Mouse (Mus musculus) hindbrain, embryonic 16.5 days (tissue): ENCODE data around the gene Ehmt2. TPM values are rescaled to one million over a fixed set of nuclear protein-coding genes. Genes with fewer than 3 reads are reported as not detected.
A peak's percentile ranks its signal among the peaks of the same experiment; 100 is the strongest.

Source experiments
- ATAC-seq: fragments of 200-750 bp; cut with Nextera tagmentation; 2 replicates; pipeline ENCODE4 v1.8.0; 2017; ENCODE audit warnings: moderate TSS enrichment, moderate library complexity
- H3K27ac ChIP-seq: fragments of 300-500 bp; sonication (generic); 2 replicates; pipeline ENCODE4 v1.5.1; 2014; ENCODE audit warnings: low read depth, mild to moderate bottlenecking, control low read depth, low read length, moderate library complexity
- H3K27me3 ChIP-seq: fragments of 300-500 bp; sonication (generic); replicated peaks from 2 replicates; pipeline ENCODE4 v1.6.1; 2014; ENCODE audit warnings: low read length; ENCODE audit not compliant: control insufficient read depth, insufficient read depth
- H3K36me3 ChIP-seq: fragments of 300-500 bp; sonication (generic); 2 replicates; pipeline ENCODE4 v1.6.1; 2014; ENCODE audit warnings: mild to moderate bottlenecking, low read length, moderate library complexity, mixed read lengths; ENCODE audit not compliant: control insufficient read depth, insufficient read depth
- H3K4me1 ChIP-seq: fragments of 300-500 bp; sonication (generic); 2 replicates; pipeline ENCODE4 v1.6.1; 2014; ENCODE audit warnings: low read depth, low read length; ENCODE audit not compliant: control insufficient read depth, insufficient read depth
- H3K4me2 ChIP-seq: fragments of 300-500 bp; sonication (generic); 2 replicates; pipeline ENCODE4 v1.6.1; 2014; ENCODE audit warnings: mild to moderate bottlenecking, low read length, control low read depth, moderate library complexity
- H3K4me3 ChIP-seq: fragments of 300-500 bp; sonication (generic); 2 replicates; pipeline ENCODE4 v1.5.1; 2014; ENCODE audit warnings: mild to moderate bottlenecking, low read length, control low read depth, moderate library complexity
- H3K9ac ChIP-seq: fragments of 300-500 bp; sonication (generic); 2 replicates; pipeline ENCODE4 v1.6.1; 2014; ENCODE audit warnings: low read depth, mild to moderate bottlenecking, control low read depth, low read length, moderate library complexity
- H3K9me3 ChIP-seq: fragments of 300-500 bp; sonication (generic); 2 replicates; pipeline ENCODE4 v1.6.1; 2014; ENCODE audit warnings: mild to moderate bottlenecking, low read length, moderate library complexity; ENCODE audit not compliant: control insufficient read depth
- WGBS: fragments of 180-500 bp; shearing (Covaris S2); extraction: QIAGEN DNeasy Blood & Tissue Kit; methylation state at CpG from one replicate; pipeline ENCODE4 v1.1.7; 2014; 5-methylcytosine and 5-hydroxymethylcytosine counted together
- polyA plus RNA-seq: library from polyadenylated mRNA; unstranded; fragments of >200 nt; fragmentation: Nextera tagmentation; extraction: Ambion mirVana; gene quantifications from 2 replicates; pipeline ENCODE4 v1.2.1, GENCODE M21; 2015

The Ehmt2 gene
- polyA plus RNA-seq, 1 experiment from 2014 or later = 81.9 TPM

DNA sequence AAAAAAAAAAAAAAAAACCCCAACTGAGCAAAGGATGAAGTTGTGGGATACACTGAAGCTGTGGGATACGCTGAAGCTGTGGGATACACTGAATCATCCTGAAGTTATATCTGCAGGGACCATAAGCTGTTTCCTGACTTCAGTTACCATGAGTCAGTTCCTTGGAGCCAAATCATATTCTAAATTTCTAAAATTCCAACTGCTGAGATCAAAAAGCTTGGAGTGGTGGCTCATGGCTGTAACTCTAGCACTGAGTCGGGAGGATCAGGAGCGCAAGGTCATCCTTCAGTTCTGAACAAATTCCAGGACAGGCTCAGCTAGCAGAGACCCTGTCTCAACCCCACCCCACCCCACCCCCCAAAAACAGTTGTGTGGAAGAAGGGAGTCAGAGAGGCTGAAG is 12.7 kb upstream of the Ehmt2 start:
- Histone ChIP-seq H3K9ac (no peak overlapping the region), H3K4me1 (no peaks in the 10 kb centered on the region), H3K27ac (no peak overlapping the region), H3K27me3 (no peaks in the 10 kb centered on the region), H3K4me3 (no peak overlapping the region), H3K4me2 (no peak overlapping the region), H3K36me3 (no peaks in the 10 kb centered on the region), H3K9me3 (no peaks in the 10 kb centered on the region)
- 91% methylated on average over 3 of the region's 3 CpGs for WGBS
- ATAC-seq = no peak

DNA sequence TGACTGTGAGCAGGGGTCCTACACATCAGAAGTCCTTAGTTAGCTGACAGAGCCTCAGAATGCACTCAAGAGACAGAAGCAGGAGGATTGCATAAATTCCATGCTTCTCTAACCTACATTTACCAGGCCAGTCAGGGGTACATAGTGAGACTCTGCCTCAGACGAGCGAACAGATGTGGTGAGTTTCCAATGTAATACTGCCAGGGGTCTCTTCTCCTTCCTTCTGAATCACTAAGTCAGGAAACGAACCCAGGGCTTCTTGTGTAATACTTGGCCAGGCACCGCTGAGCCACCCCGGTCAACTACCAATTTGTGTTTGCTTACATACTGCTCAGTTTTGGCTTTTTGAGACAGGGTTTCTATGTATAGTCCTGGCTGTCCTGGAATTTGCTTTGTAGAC is 10.3 kb upstream of the Ehmt2 start:
- WGBS = 89% methylated on average over 5 of the region's 5 CpGs
- H3K27me3 ChIP-seq = no peaks in the 10 kb centered on the region
- no peak overlapping the region for H3K9ac ChIP-seq
- H3K4me3 ChIP-seq = no peak overlapping the region
- H3K27ac ChIP-seq = no peak overlapping the region
- H3K36me3 ChIP-seq = no peaks in the 10 kb centered on the region
- no peak for ATAC-seq
- no peaks in the 10 kb centered on the region for H3K9me3 ChIP-seq
- no peak overlapping the region for H3K4me2 ChIP-seq
- no peaks in the 10 kb centered on the region for H3K4me1 ChIP-seq

DNA sequence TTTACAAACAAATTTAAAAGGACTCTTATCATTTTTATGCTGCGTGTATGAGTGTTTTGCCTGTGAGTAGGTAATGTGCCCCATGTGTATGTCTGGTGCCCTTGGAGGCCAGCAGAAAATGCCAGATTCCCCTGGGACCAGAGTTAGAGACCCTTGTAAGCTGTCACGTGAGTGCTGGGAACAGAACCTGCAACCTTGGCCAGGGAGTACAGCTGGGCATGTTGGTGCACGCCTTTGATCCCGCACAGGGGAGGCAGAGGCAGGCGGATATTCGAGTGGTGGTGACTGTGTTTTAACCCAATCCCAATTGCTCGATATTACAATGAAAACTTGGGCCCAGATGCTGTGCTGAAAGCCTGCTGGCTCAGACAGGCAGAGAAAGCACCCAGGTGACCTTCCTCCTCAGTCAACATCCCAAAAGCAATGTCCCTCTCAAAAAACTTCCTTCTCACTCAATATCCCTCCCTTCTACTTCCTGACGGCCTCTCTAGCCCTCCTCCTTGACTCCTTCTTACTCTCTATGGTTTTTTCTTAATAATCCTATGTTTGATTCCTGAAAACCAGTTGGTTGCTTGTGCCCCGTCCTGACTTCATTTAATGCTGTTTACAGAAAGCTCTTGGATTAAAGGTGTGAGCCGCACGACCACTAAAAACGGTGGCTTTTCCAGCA is 8.1 kb upstream of the Ehmt2 start:
- Histone ChIP-seq H3K4me1 (peaks cover 3% of the 10 kb centered on the region), H3K9ac (no peak overlapping the region), H3K4me2 (no peak overlapping the region), H3K27me3 (no peaks in the 10 kb centered on the region), H3K36me3 (no peaks in the 10 kb centered on the region), H3K27ac (no peak overlapping the region), H3K4me3 (no peak overlapping the region), H3K9me3 (no peaks in the 10 kb centered on the region)
- no peak for ATAC-seq
- 86% methylated on average over 12 of the region's 12 CpGs for WGBS

DNA sequence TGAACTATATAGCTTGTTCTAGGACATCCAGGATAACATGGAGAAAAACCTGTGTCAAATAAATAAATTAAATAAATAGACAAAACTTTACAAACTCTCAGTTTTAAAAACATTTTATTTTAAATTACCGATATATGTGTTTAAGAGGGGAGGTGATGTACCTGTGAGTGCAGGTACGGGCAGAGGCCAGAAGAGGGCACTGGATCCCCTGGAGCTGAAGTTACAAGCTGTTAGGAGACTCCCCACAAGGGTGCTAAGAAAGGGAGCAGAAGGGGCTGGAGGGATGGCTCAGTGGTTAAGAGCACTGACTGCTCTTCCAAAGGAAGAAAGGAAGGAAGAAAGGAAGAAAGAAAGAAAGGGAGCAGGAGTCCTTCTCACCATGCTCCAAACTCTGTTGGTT is 6.9 kb upstream of the Ehmt2 start:
- Histone ChIP-seq H3K9me3 (no peaks in the 10 kb centered on the region), H3K27me3 (no peaks in the 10 kb centered on the region), H3K4me1 (peaks cover 15% of the 10 kb centered on the region), H3K9ac (no peak overlapping the region), H3K4me2 (no peak overlapping the region), H3K36me3 (peaks cover 2% of the 10 kb centered on the region; the same call in 1 of the 2 replicates), H3K4me3 (no peak overlapping the region), H3K27ac (no peak overlapping the region)
- WGBS = 96% methylated on average over 2 of the region's 2 CpGs
- ATAC-seq = no peak

DNA sequence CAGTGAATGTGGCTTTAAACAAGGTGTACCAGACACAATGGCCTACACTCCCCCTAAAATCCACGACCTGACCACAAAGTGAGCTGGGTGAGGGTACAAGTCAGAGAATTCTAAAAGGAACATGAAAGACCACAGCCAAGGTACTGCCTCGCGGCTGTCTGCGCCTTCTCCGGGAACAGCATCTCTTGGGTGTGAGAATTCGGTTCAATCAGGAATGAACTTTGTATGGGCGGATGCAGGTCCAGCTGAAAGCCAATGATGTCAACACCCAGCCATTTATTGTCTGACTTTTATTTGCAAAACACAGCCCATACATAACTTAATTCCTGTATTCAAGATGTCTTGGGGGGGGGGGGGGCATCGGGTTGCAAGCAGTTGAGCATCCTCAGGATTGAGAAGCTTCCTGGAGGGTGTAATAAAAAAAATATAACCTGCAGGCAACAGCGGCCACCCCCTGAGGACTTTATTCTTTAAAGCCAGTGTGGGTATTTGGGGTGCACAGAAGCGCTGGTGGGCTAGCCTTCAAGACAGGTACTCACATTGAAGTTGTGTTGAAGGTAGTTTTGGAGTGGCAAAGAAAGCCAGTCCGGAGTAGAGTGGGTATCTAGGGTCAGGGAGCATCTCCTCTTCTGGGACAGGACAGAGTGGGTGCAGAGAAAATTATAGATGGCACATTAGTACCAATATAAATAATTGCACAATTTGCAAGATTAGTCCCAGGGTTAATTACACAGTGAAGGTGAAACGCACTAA is 5.0 kb upstream of the Ehmt2 start:
- H3K36me3 ChIP-seq = peaks cover 3% of the 10 kb centered on the region; the same call in 1 of the 2 replicates
- H3K4me1 ChIP-seq = peaks cover 29% of the 10 kb centered on the region
- H3K9ac ChIP-seq = peak overlapping the region; percentile 62
- H3K9me3 ChIP-seq = no peaks in the 10 kb centered on the region
- ATAC-seq = no peak
- H3K4me2 ChIP-seq = peak overlapping the region; percentile 67
- peak overlapping the region; percentile 80 for H3K27ac ChIP-seq
- 75% methylated on average over 12 of the region's 12 CpGs for WGBS
- no peaks in the 10 kb centered on the region for H3K27me3 ChIP-seq
- peak overlapping the region; percentile 79; the same call in 1 of the 2 replicates for H3K4me3 ChIP-seq

DNA sequence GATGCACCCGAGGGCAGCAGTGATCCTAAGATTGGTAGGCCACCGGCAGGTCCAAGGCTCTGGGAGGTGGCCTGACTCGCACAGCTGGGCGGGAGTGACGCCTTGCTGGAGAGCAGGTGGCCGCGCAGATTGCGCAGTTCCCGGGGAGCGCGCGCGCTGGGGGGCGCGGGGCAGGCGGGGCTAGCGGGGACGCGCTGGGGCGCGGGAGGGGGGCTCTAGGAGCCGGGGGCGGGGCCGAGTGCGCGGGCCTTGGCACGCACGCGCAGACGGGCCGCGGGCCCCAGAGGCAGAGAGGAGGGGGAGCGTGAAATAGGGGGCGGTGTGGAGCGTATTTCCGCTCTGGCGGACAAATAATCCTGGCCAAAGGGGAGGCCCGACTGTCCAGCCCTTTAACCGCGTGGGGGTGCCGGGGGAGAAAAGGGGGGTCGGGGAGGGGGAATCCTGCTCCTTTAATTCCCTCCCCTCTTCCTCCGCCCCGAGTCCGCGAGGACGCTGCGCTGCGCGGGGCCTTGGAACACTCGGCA is 4.1 kb upstream of the Ehmt2 start:
- no peaks in the 10 kb centered on the region for H3K27me3 ChIP-seq
- H3K27ac ChIP-seq = peak overlapping the region; percentile 97
- under 1% methylated on average over 29 of the region's 51 CpGs for WGBS
- no peaks in the 10 kb centered on the region for H3K9me3 ChIP-seq
- peak overlapping the region; percentile 67 for H3K4me2 ChIP-seq
- H3K4me1 ChIP-seq = peaks cover 29% of the 10 kb centered on the region
- peak overlapping the region; percentile 79 for H3K4me3 ChIP-seq
- peak; percentile 91 for ATAC-seq
- H3K36me3 ChIP-seq = peaks cover 3% of the 10 kb centered on the region; the same call in 1 of the 2 replicates
- peak overlapping the region; percentile 93 for H3K9ac ChIP-seq

DNA sequence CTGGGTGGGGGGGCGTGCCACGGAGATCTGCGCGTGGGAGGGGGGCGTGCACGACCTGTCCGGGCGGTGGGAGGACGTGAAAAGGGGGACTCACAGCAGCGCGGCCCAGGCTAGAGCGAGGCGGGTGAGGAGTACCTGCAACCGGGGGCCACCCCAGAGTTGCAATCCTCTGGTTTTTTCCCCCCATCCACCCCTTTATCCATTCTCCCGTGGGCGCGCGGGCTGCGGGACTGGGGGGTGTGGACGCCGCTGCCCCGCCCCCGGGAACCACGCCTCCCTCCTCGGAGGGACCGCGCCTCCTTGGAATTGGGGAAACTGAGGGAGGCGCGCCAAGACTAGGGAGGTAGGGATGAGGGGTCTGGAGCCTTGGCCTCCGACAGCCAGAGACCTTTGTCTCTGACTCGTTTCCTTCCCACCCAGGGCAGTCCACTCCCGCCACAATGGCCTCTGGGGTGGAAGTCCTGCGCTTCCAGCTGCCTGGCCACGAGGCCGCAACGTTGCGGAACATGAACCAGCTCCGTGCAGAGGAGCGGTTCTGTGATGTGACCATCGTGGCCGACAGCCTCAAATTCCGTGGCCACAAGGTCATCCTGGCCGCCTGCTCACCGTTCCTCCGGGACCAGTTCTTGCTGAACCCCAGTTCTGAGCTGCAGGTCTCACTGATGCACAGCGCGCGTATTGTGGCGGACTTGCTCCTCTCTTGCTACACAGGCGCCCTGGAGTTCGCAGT is 3.3 kb upstream of the Ehmt2 start:
- WGBS = 4% methylated on average over 51 of the region's 51 CpGs

DNA sequence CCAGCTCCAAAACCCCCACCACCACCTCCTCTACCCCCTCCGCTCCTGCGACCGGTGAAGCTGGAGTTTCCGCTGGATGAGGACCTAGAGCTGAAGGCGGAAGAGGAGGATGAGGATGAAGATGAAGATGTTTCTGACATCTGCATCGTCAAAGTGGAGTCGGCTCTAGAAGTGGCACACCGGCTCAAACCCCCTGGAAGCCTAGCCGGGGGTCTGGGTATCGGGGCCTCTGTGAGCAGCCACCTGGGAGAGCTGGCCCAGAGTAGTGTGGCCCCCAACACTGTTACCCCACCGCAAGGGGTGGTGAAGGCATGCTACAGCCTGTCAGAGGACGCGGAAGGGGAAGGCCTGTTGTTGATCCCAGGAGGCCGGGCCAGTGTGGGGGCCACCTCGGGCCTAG is 2.5 kb upstream of the Ehmt2 start:
- H3K4me3 ChIP-seq = peak overlapping the region; percentile 79
- H3K36me3 ChIP-seq = peaks cover 3% of the 10 kb centered on the region; the same call in 1 of the 2 replicates
- H3K4me2 ChIP-seq = peak overlapping the region; percentile 67
- H3K27ac ChIP-seq = peak overlapping the region; percentile 97
- no peaks in the 10 kb centered on the region for H3K27me3 ChIP-seq
- no peak for ATAC-seq
- H3K4me1 ChIP-seq = peaks cover 37% of the 10 kb centered on the region
- no peaks in the 10 kb centered on the region for H3K9me3 ChIP-seq
- peak overlapping the region; percentile 93 for H3K9ac ChIP-seq
- 89% methylated on average over 15 of the region's 15 CpGs for WGBS

More for the DNA sequence above, 3.3 kb upstream of the Ehmt2 start:
- Histone ChIP-seq H3K4me3 (peak overlapping the region; percentile 79), H3K9me3 (no peaks in the 10 kb centered on the region), H3K4me2 (peak overlapping the region; percentile 67), H3K9ac (peak overlapping the region; percentile 93), H3K4me1 (peaks cover 31% of the 10 kb centered on the region), H3K27me3 (no peaks in the 10 kb centered on the region), H3K36me3 (peaks cover 3% of the 10 kb centered on the region; the same call in 1 of the 2 replicates), H3K27ac (peak overlapping the region; percentile 97)
- ATAC-seq = peak; percentile 21
